Mouse (Mus musculus) limb, embryonic 11.5 days (tissue): ENCODE measurements at regions not wholly inside any gene's neighbourhood (a gene's known extent, or its start where the extent isn't known, plus 50 kb on each side); places are given as distances from the start of the nearest gene placed in this dataset. TPM values are rescaled to one million over a fixed set of nuclear protein-coding genes. Genes with fewer than 3 reads are reported as not detected.

Experiments
- ATAC-seq: fragments of 200-750 bp; cut with Nextera tagmentation; 2 replicates; pipeline ENCODE4 v1.8.0; 2017; ENCODE audit warnings: low read depth; ENCODE audit not compliant: insufficient number of reproducible peaks, low FRiP score, low TSS enrichment
- DNase-seq: peaks from one replicate; pipeline ENCODE4 v3.0.0-alpha.2; 2015; ENCODE audit warnings: low spot score
- H3K27ac ChIP-seq: fragments of 300-500 bp; sonication (generic); replicated peaks from 2 replicates; pipeline ENCODE4 v1.5.1; 2014; ENCODE audit warnings: low read depth, mild to moderate bottlenecking, low read length
- H3K27me3 ChIP-seq: fragments of 300-500 bp; sonication (generic); 2 replicates; pipeline ENCODE4 v1.6.1; 2014; ENCODE audit warnings: mild to moderate bottlenecking, low read length, mixed read lengths; ENCODE audit not compliant: control insufficient read depth, insufficient read depth
- H3K36me3 ChIP-seq: fragments of 300-500 bp; sonication (generic); 2 replicates; pipeline ENCODE4 v1.6.1; 2014; ENCODE audit warnings: mild to moderate bottlenecking, low read length, moderate library complexity, mixed read lengths; ENCODE audit not compliant: control insufficient read depth, insufficient read depth
- H3K4me1 ChIP-seq: fragments of 300-500 bp; sonication (generic); 2 replicates; pipeline ENCODE4 v1.6.1; 2014; ENCODE audit warnings: low read length, mixed read lengths; ENCODE audit not compliant: control insufficient read depth, insufficient read depth
- H3K4me2 ChIP-seq: fragments of 300-500 bp; sonication (generic); 2 replicates; pipeline ENCODE4 v1.6.1; 2014; ENCODE audit warnings: low read depth, mild to moderate bottlenecking, moderate library complexity; ENCODE audit not compliant: severe bottlenecking
- H3K4me3 ChIP-seq: fragments of 300-500 bp; sonication (generic); 2 replicates; pipeline ENCODE4 v1.5.1; 2014; ENCODE audit warnings: low read depth, low read length
- H3K9ac ChIP-seq: fragments of 300-500 bp; sonication (generic); 2 replicates; pipeline ENCODE4 v1.6.1; 2014; ENCODE audit warnings: mild to moderate bottlenecking, low read length
- H3K9me3 ChIP-seq: fragments of 300-500 bp; sonication (generic); 2 replicates; pipeline ENCODE4 v1.6.1; 2016; ENCODE audit warnings: low read length; ENCODE audit not compliant: control insufficient read depth
- WGBS: fragments of 180-500 bp; shearing (Covaris S2); extraction: QIAGEN DNeasy Blood & Tissue Kit; methylation state at CpG from one replicate; pipeline ENCODE4 v1.1.7; 2014; 5-methylcytosine and 5-hydroxymethylcytosine counted together
- microRNA counts: library from miRNA; unstranded; fragments of <30 nt; microRNA quantifications from one replicate; lab custom pipeline; 2016
- microRNA-seq: library from miRNA; unstranded; fragments of <30 nt; microRNA quantifications from one replicate; pipeline ENCODE4, GENCODE M21; 2016

DNA sequence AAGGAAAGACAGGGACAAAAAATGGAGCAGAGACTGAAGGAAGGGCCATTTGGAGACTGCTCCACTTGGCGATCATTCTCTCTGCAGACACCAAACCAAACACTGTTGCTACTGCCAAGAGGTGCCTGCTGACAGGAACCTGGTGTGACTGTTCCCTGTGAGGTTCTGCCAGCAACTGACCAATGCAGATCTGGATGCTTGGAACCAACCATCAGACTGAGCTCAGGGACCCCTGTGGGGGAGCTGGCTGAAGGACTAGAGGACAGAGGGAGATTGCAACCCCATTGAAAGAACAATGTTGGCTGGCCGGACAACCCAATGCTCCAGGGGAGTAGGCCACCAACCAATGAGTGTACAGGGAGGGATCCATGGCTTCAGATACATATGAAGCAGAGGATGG is 139.2 kb upstream of the Cep126 start:
- Histone ChIP-seq H3K36me3 (no peaks in the 10 kb centered on the region), H3K27me3 (no peaks in the 10 kb centered on the region), H3K9ac (no peak overlapping the region), H3K4me3 (no peak overlapping the region), H3K9me3 (no peaks in the 10 kb centered on the region), H3K4me2 (no peak overlapping the region), H3K4me1 (no peaks in the 10 kb centered on the region), H3K27ac (no peak overlapping the region)
- DNase-seq (no peak), ATAC-seq (no peak)
- 88% methylated on average over 2 of the region's 2 CpGs for WGBS

DNA sequence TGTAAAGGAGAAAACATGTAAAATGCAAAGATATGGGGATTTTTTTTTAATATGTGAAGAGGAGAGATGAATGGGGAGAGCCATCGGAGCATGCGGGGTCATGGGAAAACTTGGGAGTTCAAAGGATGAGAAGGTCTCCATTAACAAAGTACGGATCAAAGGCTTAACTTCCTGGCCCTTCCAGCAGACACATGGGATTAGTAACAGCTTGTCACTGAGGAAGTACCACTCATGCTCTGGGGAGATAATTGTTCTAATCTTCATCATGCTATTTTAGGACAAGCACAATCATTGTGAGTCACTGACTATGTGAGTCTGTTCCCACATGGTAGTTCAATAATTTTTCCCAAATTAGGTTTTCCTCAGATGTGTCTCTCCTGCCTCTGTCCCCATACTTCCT is 115.4 kb upstream of the Cep126 start:
- Histone ChIP-seq H3K9me3 (no peaks in the 10 kb centered on the region), H3K4me3 (no peak overlapping the region), H3K27ac (no peak overlapping the region), H3K9ac (no peak overlapping the region), H3K36me3 (no peaks in the 10 kb centered on the region), H3K4me1 (no peaks in the 10 kb centered on the region), H3K4me2 (no peak overlapping the region), H3K27me3 (no peaks in the 10 kb centered on the region)
- no peak for ATAC-seq
- WGBS, result 55% methylated on average over 3 of the region's 3 CpGs
- no peak for DNase-seq

DNA sequence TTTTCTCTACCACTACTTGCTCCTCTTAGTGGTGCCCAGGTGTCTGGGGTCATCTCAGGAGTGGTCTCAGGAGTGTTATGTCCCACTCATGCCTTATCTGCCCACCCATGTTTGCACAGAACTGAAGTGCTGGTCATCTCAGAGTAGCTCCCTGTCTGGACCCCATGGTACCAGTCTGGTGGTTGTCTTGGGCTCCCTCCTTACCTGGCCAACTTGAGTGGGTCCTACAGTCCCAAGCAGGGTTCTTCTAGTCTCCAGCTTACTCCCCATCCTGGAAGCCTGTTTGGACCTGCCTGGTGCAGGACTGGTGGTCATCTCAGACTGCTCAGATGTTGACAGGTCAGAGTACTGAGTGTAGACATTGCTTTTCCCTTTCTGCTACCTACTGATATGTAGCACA is 94.0 kb upstream of the Cep126 start:
- Histone ChIP-seq H3K27ac (no peak overlapping the region), H3K27me3 (no peaks in the 10 kb centered on the region), H3K4me1 (no peaks in the 10 kb centered on the region), H3K4me2 (no peak overlapping the region), H3K4me3 (no peak overlapping the region), H3K36me3 (no peaks in the 10 kb centered on the region), H3K9me3 (no peaks in the 10 kb centered on the region), H3K9ac (no peak overlapping the region)
- ATAC-seq (no peak), DNase-seq (no peak)

DNA sequence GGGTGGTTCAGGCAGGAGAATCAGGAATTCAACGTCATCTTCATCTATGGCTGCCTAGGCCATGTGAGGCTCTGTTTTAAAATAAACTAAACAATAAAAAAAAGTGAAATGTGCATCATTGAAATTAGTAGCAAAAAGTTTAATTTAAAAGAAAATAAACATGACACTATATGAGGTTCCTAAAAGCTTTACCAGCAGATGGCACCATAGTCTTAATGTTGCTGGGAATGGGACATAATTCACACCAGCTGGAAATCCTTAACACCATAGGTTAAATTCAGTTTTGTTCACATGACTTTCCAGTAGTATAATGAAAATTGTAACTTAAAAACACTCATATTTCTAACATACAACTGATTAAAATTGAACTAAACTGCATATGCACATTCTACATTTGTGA is 92.3 kb upstream of the Cep126 start:
- H3K4me3 ChIP-seq, result no peak overlapping the region
- no peak overlapping the region for H3K9ac ChIP-seq
- DNase-seq (no peak), ATAC-seq (no peak)
- no peaks in the 10 kb centered on the region for H3K36me3 ChIP-seq
- H3K4me1 ChIP-seq, result no peaks in the 10 kb centered on the region
- no peak overlapping the region for H3K4me2 ChIP-seq
- no peaks in the 10 kb centered on the region for H3K9me3 ChIP-seq
- no peaks in the 10 kb centered on the region for H3K27me3 ChIP-seq
- no peak overlapping the region for H3K27ac ChIP-seq
- WGBS, result 31% methylated on average over 1 of the region's 1 CpGs

DNA sequence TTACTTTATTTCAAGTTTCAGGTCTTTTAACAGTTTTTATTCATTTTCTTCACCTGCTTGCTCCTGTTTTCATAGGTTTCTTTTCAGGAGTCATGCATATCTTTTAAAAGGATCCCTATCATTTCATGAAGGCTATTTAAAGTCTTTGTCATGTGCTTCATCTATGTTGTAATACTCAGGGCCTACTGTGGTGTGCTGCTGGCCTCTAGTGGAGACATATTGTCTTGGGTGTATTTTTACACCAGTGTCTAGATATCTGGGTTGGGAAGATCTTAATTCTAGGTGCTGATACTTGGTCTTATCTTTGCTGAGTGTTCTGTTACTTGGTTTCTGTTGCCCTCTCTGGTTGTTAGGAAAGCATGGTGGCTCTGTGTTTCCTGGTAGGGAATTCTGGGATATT is 74.8 kb upstream of the Cep126 start:
- ATAC-seq (no peak), DNase-seq (peak; percentile 46)
- Histone ChIP-seq H3K27me3 (no peaks in the 10 kb centered on the region), H3K36me3 (no peaks in the 10 kb centered on the region), H3K4me1 (no peaks in the 10 kb centered on the region), H3K4me3 (no peak overlapping the region), H3K4me2 (no peak overlapping the region), H3K27ac (no peak overlapping the region), H3K9ac (no peak overlapping the region), H3K9me3 (no peaks in the 10 kb centered on the region)

DNA sequence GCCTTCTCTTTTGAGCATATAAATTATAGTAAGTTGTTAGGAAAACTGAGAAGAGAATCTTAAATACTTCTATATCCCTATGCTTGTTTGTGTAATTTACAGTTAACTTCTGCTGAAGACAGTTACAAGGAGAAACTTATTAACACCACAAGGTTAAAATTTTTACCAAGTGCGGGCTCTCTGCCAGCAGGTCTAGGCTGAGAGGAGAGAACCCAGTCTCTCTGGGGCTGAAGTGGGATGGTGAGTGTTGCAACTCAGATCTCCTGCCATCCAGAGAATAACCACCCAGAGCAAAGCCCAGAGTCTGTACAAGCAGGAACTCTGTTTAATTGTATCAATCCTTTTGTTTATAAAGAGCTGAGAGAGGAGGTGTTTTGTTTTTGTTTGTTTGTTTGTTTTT is 51.3 kb upstream of the Cep126 start:
- Histone ChIP-seq H3K4me2 (no peak overlapping the region), H3K9me3 (no peaks in the 10 kb centered on the region), H3K4me1 (no peaks in the 10 kb centered on the region), H3K27ac (no peak overlapping the region), H3K36me3 (no peaks in the 10 kb centered on the region), H3K9ac (no peak overlapping the region), H3K4me3 (no peak overlapping the region), H3K27me3 (no peaks in the 10 kb centered on the region)
- WGBS, result 89% methylated on average over 1 of the region's 1 CpGs
- no peak for ATAC-seq
- no peak for DNase-seq

MicroRNAs in the stretch of these regions (microRNA counts, 519-probe panel; counts per million panel counts)
- not detected for microRNA mmu-miR-1899 (lab: Ali Mortazavi, UCI)

Small RNAs in the stretch of these regions (microRNA-seq; reads per million reads assigned to microRNA genes)
- gene Mir1899, result not detected
